Mouse (Mus musculus) kidney, adult 2 months (tissue): Measurements from ENCODE around the gene Tmbim1. TPM values are rescaled to one million over a fixed set of nuclear protein-coding genes. Genes with fewer than 3 reads are reported as not detected.
A peak's percentile ranks its signal among the peaks of the same experiment; 100 is the strongest.

Experiments used
- DNase-seq: peaks from one replicate; pipeline ENCODE4 v3.0.0; 2021
- H3K27ac ChIP-seq: fragments of 200-500 bp; 2 replicates; pipeline ENCODE4 v1.5.1; 2012; ENCODE audit warnings: low read depth, low read length, control low read depth, inconsistent platforms; ENCODE audit not compliant: insufficient read depth
- H3K27me3 ChIP-seq: fragments of 200-500 bp; replicated peaks from 2 replicates; pipeline ENCODE4 v1.6.1; 2012; ENCODE audit warnings: mild to moderate bottlenecking, moderate library complexity, low read length, inconsistent platforms; ENCODE audit not compliant: control insufficient read depth, insufficient read depth
- H3K36me3 ChIP-seq: fragments of 200-500 bp; 2 replicates; pipeline ENCODE4 v1.6.1; 2012; ENCODE audit warnings: mild to moderate bottlenecking, moderate library complexity, low read length, inconsistent platforms; ENCODE audit not compliant: control insufficient read depth, insufficient read depth
- H3K4me1 ChIP-seq: fragments of 200-500 bp; 2 replicates; pipeline ENCODE4 v1.6.1; 2011; ENCODE audit warnings: low read length; ENCODE audit not compliant: control insufficient read depth, insufficient read depth
- H3K4me3 ChIP-seq: fragments of 200-500 bp; 2 replicates; pipeline ENCODE4 v1.5.1; 2011; ENCODE audit warnings: mild to moderate bottlenecking, low read depth, low read length, control low read depth; ENCODE audit not compliant: insufficient read depth
- CTCF ChIP-seq: fragments of 200-500 bp; conservative IDR thresholded peaks from 2 replicates; pipeline ENCODE4 v1.5.1; 2011; ENCODE audit warnings: low read depth, mild to moderate bottlenecking, control low read depth, low read length, moderate library complexity, mixed read lengths; ENCODE audit not compliant: insufficient read depth, insufficient read length
- POLR2A ChIP-seq: fragments of 200-500 bp; IDR thresholded peaks from one replicate; pipeline ENCODE4 v1.6.1; 2011; ENCODE audit warnings: low read depth, low read length, control low read depth
- WGBS: fragments of 180-500 bp; shearing (Covaris S2); methylation state at CpG from one replicate; pipeline ENCODE4 v1.1.7; 2018; 5-methylcytosine and 5-hydroxymethylcytosine counted together
- polyA plus RNA-seq: library from polyadenylated mRNA; depleted of rRNA; stranded (reverse); fragments of >200 nt; gene quantifications from 2 replicates; pipeline ENCODE4 v1.2.3, GENCODE M21; 2012

The Tmbim1 gene
- polyA plus RNA-seq, 1 experiment = 74.1 TPM

GRCm38 (mm10) chr1:74302229-74302628, 3.2 kb downstream of the Tmbim1 start:
- TF ChIP-seq CTCF (no peak), POLR2A (no peak)
- H3K4me3 ChIP-seq = 0 out of 2 replicates have a peak overlapping the region, but pooled peaks have one; percentile 6
- no peak for DNase-seq
- H3K36me3 ChIP-seq = no peaks in the 10 kb centered on the region
- peaks cover 17% of the 10 kb centered on the region for H3K4me1 ChIP-seq
- 74% methylated on average over 7 of the region's 7 CpGs for WGBS
- H3K27me3 ChIP-seq = no peaks in the 10 kb centered on the region
- 0 out of 2 replicates have a peak overlapping the region, but pooled peaks have one; percentile 1 for H3K27ac ChIP-seq

GRCm38 (mm10) chr1:74300347-74301110, 4.9 kb downstream of the Tmbim1 start:
- Histone ChIP-seq H3K4me3 (no peak overlapping the region), H3K27ac (peak overlapping the region; percentile 74), H3K4me1 (peaks cover 27% of the 10 kb centered on the region), H3K27me3 (no peaks in the 10 kb centered on the region), H3K36me3 (no peaks in the 10 kb centered on the region)
- TF ChIP-seq POLR2A (no peak), CTCF (no peak)
- DNase-seq = peak; percentile 60
- 73% methylated on average over 6 of the region's 6 CpGs for WGBS

- Histone ChIP-seq H3K36me3 (no peaks in the 10 kb centered on the region), H3K27ac (peak overlapping the region; percentile 47; the same call in 1 of the 2 replicates), H3K4me3 (no peak overlapping the region), H3K4me1 (peaks cover 33% of the 10 kb centered on the region), H3K27me3 (no peaks in the 10 kb centered on the region)
- DNase-seq = no peak
- no peak for TF ChIP-seq POLR2A
- TF ChIP-seq CTCF = no peak
- WGBS = 34% methylated on average over 5 of the region's 5 CpGs
Observed at GRCm38 (mm10) chr1:74298996-74299395, 6.4 kb downstream of the Tmbim1 start.

GRCm38 (mm10) chr1:74298157-74298750, 7.2 kb downstream of the Tmbim1 start:
- 73% methylated on average over 5 of the region's 5 CpGs for WGBS
- Histone ChIP-seq H3K36me3 (no peaks in the 10 kb centered on the region), H3K27me3 (no peaks in the 10 kb centered on the region), H3K27ac (peak overlapping the region; percentile 39), H3K4me1 (peaks cover 33% of the 10 kb centered on the region), H3K4me3 (no peak overlapping the region)
- DNase-seq = no peak
- TF ChIP-seq CTCF (no peak), POLR2A (no peak)

- H3K27ac ChIP-seq = peak overlapping the region; percentile 94
- TF ChIP-seq CTCF (no peak), POLR2A (no peak)
- no peaks in the 10 kb centered on the region for H3K36me3 ChIP-seq
- H3K4me3 ChIP-seq = no peak overlapping the region
- peaks cover 31% of the 10 kb centered on the region for H3K4me1 ChIP-seq
- WGBS = 49% methylated on average over 3 of the region's 3 CpGs
- DNase-seq = peak; percentile 36
- H3K27me3 ChIP-seq = no peaks in the 10 kb centered on the region
Observed at GRCm38 (mm10) chr1:74297269-74297668, 8.2 kb downstream of the Tmbim1 start.

- H3K27ac ChIP-seq = peak overlapping the region; percentile 94
- peak; percentile 24 for DNase-seq
- 41% methylated on average over 6 of the region's 6 CpGs for WGBS
- H3K4me1 ChIP-seq = peaks cover 29% of the 10 kb centered on the region
- H3K36me3 ChIP-seq = no peaks in the 10 kb centered on the region
- no peak for TF ChIP-seq CTCF
- TF ChIP-seq POLR2A = no peak
- H3K27me3 ChIP-seq = no peaks in the 10 kb centered on the region
- no peak overlapping the region for H3K4me3 ChIP-seq
Observed at GRCm38 (mm10) chr1:74296477-74296876, 8.9 kb downstream of the Tmbim1 start.
